ENCODE assay signal across 19 mouse cellular contexts in genomic region chr11:19950169-19950568, GRCm38 (mm10). TPM values are rescaled to one million over a fixed set of nuclear protein-coding genes. Genes with fewer than 3 reads are reported as not detected.
DNase-seq lines count a peak whose midpoint lies in the region; TF ChIP-seq lines count a peak whose summit lies in the region.
"Had no signal": no experiment of that assay in that cellular context is flagged by ENCODE, and none has a peak within 500 bp of the region (broad histone marks: within the 10 kb centered on the region; RNA-seq: fewer than 3 reads in every experiment).

No protein-coding gene starts in this region.

- no peak overlapping the region for H3K9ac ChIP-seq in heart, adult 2 months (ENCODE audit: low read depth, low read length)
- H3K9ac ChIP-seq: embryonic facial prominence, embryonic 12.5 days; forebrain, embryonic 13.5 days; midbrain, embryonic 13.5 days had no signal

- TF ChIP-seq POLR2A in heart, adult 2 months (IDR thresholded peaks at IDR 0.05; ENCODE audit: insufficient read depth, low read depth, low read length) = no peak
- no peak for TF ChIP-seq POLR2A in small intestine, adult 2 months (IDR thresholded peaks at IDR 0.05; ENCODE audit: low read depth, low read length)

- 68% methylated on average over 8 of the region's 8 CpGs for WGBS in heart, adult 2 months
- WGBS in heart, embryonic 10.5 days = 64% methylated on average over 8 of the region's 8 CpGs
- 78% methylated on average over 8 of the region's 8 CpGs for WGBS in small intestine, adult 2 months

- peak overlapping the region; percentile 22 for H3K27ac ChIP-seq in heart, adult 2 months
- H3K27ac ChIP-seq in heart, embryonic 10.5 days = no peak overlapping the region
- peak overlapping the region; percentile 86; the same call in 1 of the 2 replicates for H3K27ac ChIP-seq in layer of hippocampus, adult 2 months
- 0 out of 2 replicates have a peak overlapping the region, but pooled peaks have one; percentile 11 for H3K27ac ChIP-seq in brown adipose tissue, adult 24 weeks (replicated peaks; ENCODE audit: low read depth, low read length)
- peak overlapping the region; percentile 2; the same call in 1 of the 2 replicates for H3K27ac ChIP-seq in small intestine, adult 2 months (ENCODE audit: insufficient read depth, low read depth, low read length)
- H3K27ac ChIP-seq: embryonic facial prominence, embryonic 12.5 days; forebrain, embryonic 13.5 days; left cerebral cortex, adult 2 months; macrophage; midbrain, embryonic 13.5 days had no signal

- peak in 1 of 2 experiments; percentile 37 for DNase-seq in heart, adult 2 months
- no peak for DNase-seq in heart, embryonic 10.5 days (ENCODE audit: low spot score)
- DNase-seq in layer of hippocampus, adult 2 months (ENCODE audit: low spot score in 2 of 2) = no peak
- no peak for DNase-seq in layer of hippocampus, adult 11-12 months (ENCODE audit: low spot score)
- DNase-seq in adrenal gland, adult 8-10 months = no peak
- no peak for DNase-seq in cerebellum, postnatal 10 days
- DNase-seq: adrenal gland, postnatal 36 days; B cell, adult 2 months; cerebellum, postnatal 36 days; heart, postnatal 4 days; kidney, postnatal 4 days; liver had no signal

- intact Hi-C loops in heart, adult 2 months (cut with DNase I) = no loop called here

- no peak overlapping the region for H3K4me3 ChIP-seq in heart, adult 2 months
- no peak overlapping the region for H3K4me3 ChIP-seq in heart, embryonic 10.5 days
- H3K4me3 ChIP-seq in layer of hippocampus, adult 2 months = no peak overlapping the region
- H3K4me3 ChIP-seq in brown adipose tissue, adult 24 weeks (ENCODE audit: insufficient read depth, low read depth, low read length) = no peak overlapping the region
- H3K4me3 ChIP-seq in small intestine, adult 2 months (ENCODE audit: low read depth, low read length) = no peak overlapping the region
- H3K4me3 ChIP-seq: embryonic facial prominence, embryonic 12.5 days; forebrain, embryonic 13.5 days; left cerebral cortex, adult 2 months; midbrain, embryonic 13.5 days had no signal

- no peaks in the 10 kb centered on the region for H3K9me3 ChIP-seq in heart, embryonic 10.5 days
- H3K9me3 ChIP-seq: embryonic facial prominence, embryonic 12.5 days; forebrain, embryonic 13.5 days; midbrain, embryonic 13.5 days had no signal

- H3K4me1 ChIP-seq in heart, adult 2 months (ENCODE audit: control insufficient read depth, insufficient read depth, low read length) = peaks cover 39% of the 10 kb centered on the region
- peaks cover 71% of the 10 kb centered on the region for H3K4me1 ChIP-seq in heart, embryonic 10.5 days
- peaks cover 52% of the 10 kb centered on the region for H3K4me1 ChIP-seq in brown adipose tissue, adult 24 weeks (ENCODE audit: control insufficient read depth, insufficient read depth, insufficient read length, low read length)
- H3K4me1 ChIP-seq in small intestine, adult 2 months (ENCODE audit: control insufficient read depth, insufficient read depth, insufficient read length, low read length) = peaks cover 12% of the 10 kb centered on the region

- H3K36me3 ChIP-seq in heart, adult 2 months (ENCODE audit: control insufficient read depth, insufficient read depth, low read length) = peaks cover 3% of the 10 kb centered on the region
- H3K36me3 ChIP-seq in heart, embryonic 10.5 days = peaks cover 10% of the 10 kb centered on the region
- no peaks in the 10 kb centered on the region for H3K36me3 ChIP-seq in small intestine, adult 2 months (ENCODE audit: control insufficient read depth, insufficient read depth, low read length)

- no peak for TF ChIP-seq EP300 in heart, adult 2 months (IDR thresholded peaks at IDR 0.05; ENCODE audit: insufficient read depth, low read depth, low read length)

- H3K27me3 ChIP-seq in heart, adult 2 months (ENCODE audit: control insufficient read depth, insufficient read depth, low read length) = no peaks in the 10 kb centered on the region
- H3K27me3 ChIP-seq in heart, embryonic 10.5 days (ENCODE audit: insufficient read depth, poor library complexity, severe bottlenecking) = no peaks in the 10 kb centered on the region
- no peaks in the 10 kb centered on the region for H3K27me3 ChIP-seq in small intestine, adult 2 months (ENCODE audit: control insufficient read depth, insufficient read depth, low read length)
- H3K27me3 ChIP-seq: embryonic facial prominence, embryonic 12.5 days; forebrain, embryonic 13.5 days; midbrain, embryonic 13.5 days had no signal

- TF ChIP-seq CTCF in heart, adult 2 months (IDR thresholded peaks at IDR 0.05) = no peak
- TF ChIP-seq CTCF in layer of hippocampus, adult 2 months (conservative IDR thresholded peaks at IDR 0.05) = no peak
- no peak for TF ChIP-seq CTCF in small intestine, adult 2 months (IDR thresholded peaks at IDR 0.05; ENCODE audit: extremely low read depth, insufficient read length, insufficient replicate concordance, low read depth, low read length)

- H3K79me2 ChIP-seq in heart, adult 2 months (replicated peaks; ENCODE audit: control insufficient read depth, insufficient read depth, low read length) = peaks cover 11% of the 10 kb centered on the region; the same call in 1 of the 2 replicates

RNA-seq across cellular contexts. Expression of gene Spred2, which starts 26.0 kb away (rescaled TPM):
- total RNA-seq in heart, adult 2 months (2021) = 10 to 100 TPM; 22.0 to 22.1 TPM
- 18.5 and 20.6 TPM in 2 replicates for polyA plus RNA-seq in heart, adult 2 months (2012; rRNA removed)
- polyA plus RNA-seq in heart, embryonic 10.5 days (2016; fragmentation: Nextera tagmentation; extraction: Ambion mirVana) = 4.4 and 6.7 TPM in 2 replicates
- 10 to 100 TPM; 88.2 to 89.4 TPM for total RNA-seq in layer of hippocampus, adult 2 months (2021)
- polyA plus RNA-seq in brown adipose tissue, adult 24 weeks (2012; ENCODE audit: insufficient read depth, insufficient read length, missing spikeins) = 8.4 and 10.2 TPM in 2 replicates
- polyA plus RNA-seq in small intestine, adult 2 months (2012; rRNA removed) = 8.2 and 21.2 TPM in 2 replicates
- total RNA-seq in adrenal gland, adult 8-10 months (2022) = 10 to 100 TPM; 31.6 to 39.9 (median 37.2) TPM
